Mouse (Mus musculus) bone marrow macrophage, adult 2 months (primary cell): ENCODE data around the gene Adamtsl1. TPM values are rescaled to one million over a fixed set of nuclear protein-coding genes. Genes with fewer than 3 reads are reported as not detected.

Experiments used
- H3K27ac ChIP-seq: 2 replicates; pipeline ENCODE4 v1.5.1; 2012; ENCODE audit warnings: low read depth, low read length; ENCODE audit not compliant: insufficient read depth
- H3K4me1 ChIP-seq: 2 replicates; pipeline ENCODE4 v1.6.1; 2012; ENCODE audit warnings: low read length; ENCODE audit not compliant: control insufficient read depth, insufficient read depth
- H3K4me3 ChIP-seq: 2 replicates; pipeline ENCODE4 v1.5.1; 2012; ENCODE audit warnings: mild to moderate bottlenecking, low read length, moderate library complexity; ENCODE audit not compliant: insufficient read depth
- CTCF ChIP-seq: IDR thresholded peaks from 2 replicates; pipeline ENCODE4 v1.5.1; 2012; ENCODE audit warnings: low read depth, mild to moderate bottlenecking, low read length, moderate library complexity
- POLR2A ChIP-seq: IDR thresholded peaks from 2 replicates; pipeline ENCODE4 v1.6.1; 2012; ENCODE audit warnings: mild to moderate bottlenecking, low read depth, low read length, borderline replicate concordance
- polyA plus RNA-seq: library from polyadenylated mRNA; stranded (reverse); fragments of >200 nt; gene quantifications from 2 replicates; pipeline ENCODE4 v1.2.4, GENCODE M21; 2012; ENCODE audit not compliant: missing spikeins, insufficient read depth, insufficient read length

Gene Adamtsl1
- polyA plus RNA-seq, 1 experiment = not detected

GRCm38 (mm10) chr4:85539677-85540076, 25.7 kb downstream of the Adamtsl1 start:
- no peak overlapping the region for H3K27ac ChIP-seq
- H3K4me3 ChIP-seq = no peak overlapping the region
- TF ChIP-seq POLR2A (no peak), CTCF (no peak)
- H3K4me1 ChIP-seq = no peaks in the 10 kb centered on the region

- Histone ChIP-seq H3K4me1 (no peaks in the 10 kb centered on the region), H3K27ac (no peak overlapping the region), H3K4me3 (no peak overlapping the region)
- TF ChIP-seq CTCF (no peak), POLR2A (no peak)
Measured at GRCm38 (mm10) chr4:85543221-85543620, 29.2 kb downstream of the Adamtsl1 start.

GRCm38 (mm10) chr4:85554696-85555095, 40.7 kb downstream of the Adamtsl1 start:
- TF ChIP-seq POLR2A = no peak
- no peak for TF ChIP-seq CTCF
- no peak overlapping the region for H3K4me3 ChIP-seq
- H3K4me1 ChIP-seq = no peaks in the 10 kb centered on the region
- H3K27ac ChIP-seq = no peak overlapping the region

DNA sequence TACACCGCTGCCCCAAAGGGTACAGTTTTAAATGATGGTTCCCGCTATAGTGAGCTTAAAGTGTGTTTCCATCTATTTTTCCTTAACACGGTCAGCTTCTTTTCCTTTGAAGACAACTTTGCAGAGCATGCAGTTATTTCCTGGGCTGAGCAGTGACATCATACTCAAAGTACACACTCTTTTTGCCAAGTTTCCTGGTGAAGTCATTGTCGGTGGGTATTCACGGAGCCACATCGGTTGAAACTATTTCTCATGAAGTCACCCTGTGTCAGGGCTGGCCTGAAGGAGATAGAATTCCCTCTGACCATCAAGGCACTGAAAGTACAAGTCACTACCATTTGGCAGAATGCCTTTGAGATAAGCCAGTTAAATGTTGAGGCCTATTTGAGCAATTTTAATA, 45.8 kb downstream of the Adamtsl1 start:
- Histone ChIP-seq H3K4me1 (no peaks in the 10 kb centered on the region), H3K4me3 (no peak overlapping the region), H3K27ac (no peak overlapping the region)
- TF ChIP-seq CTCF (no peak), POLR2A (no peak)

DNA sequence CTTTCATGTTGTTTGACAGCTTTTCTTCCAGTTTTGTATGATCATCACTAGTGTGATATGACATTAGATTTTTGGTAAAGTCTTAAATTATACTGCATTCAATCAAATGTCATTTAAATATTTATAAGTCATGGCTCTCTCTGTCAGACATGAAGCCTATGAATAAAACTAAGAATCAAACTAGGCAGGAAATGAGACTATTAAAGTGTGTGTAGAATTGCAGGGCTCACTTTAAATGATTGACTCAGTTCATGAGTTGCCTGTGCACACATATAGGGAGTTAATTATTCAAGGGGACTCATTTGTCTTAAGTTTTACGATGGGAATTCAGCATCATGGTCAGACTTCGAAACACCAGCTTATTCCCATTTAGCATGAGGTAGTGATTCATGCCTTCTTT, 71.5 kb downstream of the Adamtsl1 start:
- TF ChIP-seq POLR2A = no peak
- TF ChIP-seq CTCF = no peak
- Histone ChIP-seq H3K4me3 (no peak overlapping the region), H3K4me1 (no peaks in the 10 kb centered on the region), H3K27ac (no peak overlapping the region)

DNA sequence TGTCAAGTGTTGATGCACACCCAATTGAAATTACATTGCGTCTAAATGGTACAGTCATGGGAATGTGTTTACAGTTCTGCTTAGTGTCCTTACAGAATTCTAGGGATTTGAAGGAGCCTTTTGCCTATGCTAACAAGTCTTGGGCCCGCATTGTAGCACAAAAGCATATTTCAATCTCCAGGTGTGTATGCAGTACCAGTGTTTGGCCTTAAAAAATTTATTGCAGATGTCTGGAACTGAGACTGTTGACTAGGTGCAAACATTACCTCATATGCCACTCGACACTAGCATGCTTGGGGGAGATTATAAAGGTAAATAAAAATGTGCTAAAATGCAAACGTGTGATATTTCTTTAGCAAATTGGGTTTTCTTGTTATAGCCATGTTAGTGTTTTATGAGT, 75.0 kb downstream of the Adamtsl1 start:
- TF ChIP-seq POLR2A (no peak), CTCF (no peak)
- Histone ChIP-seq H3K27ac (no peak overlapping the region), H3K4me1 (no peaks in the 10 kb centered on the region), H3K4me3 (no peak overlapping the region)

DNA sequence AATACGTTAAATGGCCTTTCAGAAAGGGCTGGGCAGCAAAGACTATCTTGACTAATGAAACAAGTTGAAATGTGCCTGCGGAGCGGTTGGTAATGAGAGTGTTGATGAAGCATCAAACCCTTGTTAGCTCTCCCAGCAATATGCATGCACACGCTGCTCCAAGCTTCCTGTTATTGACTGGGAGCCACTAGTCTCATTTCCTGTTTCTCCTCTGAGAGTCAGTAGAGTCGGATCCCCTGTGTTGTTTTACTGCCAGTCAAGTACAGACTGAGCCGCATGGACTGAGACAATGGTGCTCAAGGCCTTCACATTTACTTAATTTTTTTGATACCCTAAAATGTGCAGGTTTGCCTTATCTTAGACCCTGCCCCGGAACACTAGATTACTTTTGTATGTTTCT, 77.1 kb downstream of the Adamtsl1 start:
- no peak for TF ChIP-seq POLR2A
- no peak for TF ChIP-seq CTCF
- Histone ChIP-seq H3K4me3 (no peak overlapping the region), H3K4me1 (no peaks in the 10 kb centered on the region)

DNA sequence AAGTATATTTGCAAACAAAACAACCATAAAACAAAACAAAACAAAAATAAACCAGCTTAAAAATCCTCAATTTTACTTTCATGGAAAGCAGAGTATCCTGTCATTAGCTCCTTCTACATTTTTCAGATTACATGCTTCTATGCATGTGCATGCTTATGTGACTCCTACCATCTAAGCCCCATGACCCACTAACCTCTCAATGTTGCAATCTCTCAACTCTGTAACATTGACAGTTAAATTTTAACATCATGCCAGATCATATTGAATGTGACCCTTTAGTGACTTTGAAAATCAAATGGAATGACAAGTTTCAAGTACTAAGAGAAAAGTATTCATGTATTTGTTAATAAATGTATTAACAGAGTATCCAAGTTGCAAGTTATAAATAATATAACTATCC, 80.2 kb downstream of the Adamtsl1 start:
- no peaks in the 10 kb centered on the region for H3K4me1 ChIP-seq
- H3K4me3 ChIP-seq = no peak overlapping the region
- TF ChIP-seq POLR2A = no peak
- no peak overlapping the region for H3K27ac ChIP-seq

More for the DNA sequence above, 77.1 kb downstream of the Adamtsl1 start:
- no peak overlapping the region for H3K27ac ChIP-seq

- Histone ChIP-seq H3K4me1 (no peaks in the 10 kb centered on the region), H3K27ac (no peak overlapping the region), H3K4me3 (no peak overlapping the region)
- TF ChIP-seq POLR2A (no peak), CTCF (no peak)
Measured at GRCm38 (mm10) chr4:85613331-85613730, 99.4 kb downstream of the Adamtsl1 start.

- TF ChIP-seq POLR2A = no peak
- TF ChIP-seq CTCF = no peak
- no peak overlapping the region for H3K27ac ChIP-seq
- no peak overlapping the region for H3K4me3 ChIP-seq
- no peaks in the 10 kb centered on the region for H3K4me1 ChIP-seq
Measured at GRCm38 (mm10) chr4:85618746-85619145, 104.8 kb downstream of the Adamtsl1 start.

DNA sequence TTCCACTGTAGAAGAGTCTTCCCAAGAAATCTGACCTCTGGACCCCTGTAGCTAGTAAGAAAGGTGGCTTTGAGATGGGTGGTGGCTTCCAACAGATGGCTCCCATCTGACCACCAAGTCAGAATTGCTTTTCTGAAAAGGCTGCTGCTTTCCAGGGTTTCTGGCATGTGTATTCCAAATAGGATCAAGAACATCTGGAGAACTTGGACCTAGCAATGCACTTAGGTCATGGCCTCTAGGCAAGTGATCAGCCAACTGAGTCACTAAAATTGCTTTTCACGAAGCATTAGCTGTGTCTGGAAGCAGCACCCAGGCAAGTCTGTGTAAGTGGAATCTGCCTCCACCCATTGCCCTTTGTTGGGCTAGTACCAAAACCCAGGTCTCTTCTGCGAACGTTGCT, 105.3 kb downstream of the Adamtsl1 start:
- Histone ChIP-seq H3K27ac (no peak overlapping the region), H3K4me3 (no peak overlapping the region), H3K4me1 (no peaks in the 10 kb centered on the region)
- TF ChIP-seq POLR2A (no peak), CTCF (no peak)
